Mouse (Mus musculus): ENCODE measurements around the gene Rbpj.

- TF ChIP-seq MAZ (IDR thresholded peaks at IDR 0.05; ENCODE audit: low read depth, low read length) (no peak), USF1 (IDR thresholded peaks at IDR 0.05; ENCODE audit: low read depth, low read length) (no peak), SIN3A (IDR thresholded peaks at IDR 0.05; ENCODE audit: low read length) (no peak), CTCF (conservative IDR thresholded peaks at IDR 0.05 in 1 of 2, IDR thresholded peaks at IDR 0.05 in 1 of 2; ENCODE audit: low read depth in 2 of 2, low read length in 2 of 2) (no peak), CHD1 (IDR thresholded peaks at IDR 0.05; ENCODE audit: low read depth, low read length) (no peak), RCOR1 (conservative IDR thresholded peaks at IDR 0.05; ENCODE audit: low read depth, low read length) (no peak), MAFK (IDR thresholded peaks at IDR 0.05; ENCODE audit: insufficient replicate concordance, low read length) (no peak), POLR2A (IDR thresholded peaks at IDR 0.05; ENCODE audit: low read depth, low read length) (no peak), ZC3H11A (IDR thresholded peaks at IDR 0.05; ENCODE audit: low read depth, low read length) (no peak), SMC3 (IDR thresholded peaks at IDR 0.05; ENCODE audit: low read depth, low read length) (no peak), MYC (IDR thresholded peaks at IDR 0.05; ENCODE audit: low read depth, low read length) (no peak), ZNF384 (IDR thresholded peaks at IDR 0.05; ENCODE audit: low read depth, low read length) (no peak), GABPA (IDR thresholded peaks at IDR 0.05; ENCODE audit: insufficient replicate concordance, low read depth, low read length) (no peak), BHLHE40 (IDR thresholded peaks at IDR 0.05; ENCODE audit: low read depth, low read length) (no peak)
Observed at GRCm38 (mm10) chr5:53499571-53499970, 33.6 kb downstream of the Rbpj start.
